Mouse (Mus musculus): ENCODE measurements around the gene Mpc1. TPM values are rescaled to one million over a fixed set of nuclear protein-coding genes. Genes with fewer than 3 reads are reported as not detected.
A peak's percentile ranks its signal among the peaks of the same experiment; 100 is the strongest.

Mpc1 gene
- polyA plus RNA-seq, 1 experiment from 2014 or later: 297 TPM

DNA sequence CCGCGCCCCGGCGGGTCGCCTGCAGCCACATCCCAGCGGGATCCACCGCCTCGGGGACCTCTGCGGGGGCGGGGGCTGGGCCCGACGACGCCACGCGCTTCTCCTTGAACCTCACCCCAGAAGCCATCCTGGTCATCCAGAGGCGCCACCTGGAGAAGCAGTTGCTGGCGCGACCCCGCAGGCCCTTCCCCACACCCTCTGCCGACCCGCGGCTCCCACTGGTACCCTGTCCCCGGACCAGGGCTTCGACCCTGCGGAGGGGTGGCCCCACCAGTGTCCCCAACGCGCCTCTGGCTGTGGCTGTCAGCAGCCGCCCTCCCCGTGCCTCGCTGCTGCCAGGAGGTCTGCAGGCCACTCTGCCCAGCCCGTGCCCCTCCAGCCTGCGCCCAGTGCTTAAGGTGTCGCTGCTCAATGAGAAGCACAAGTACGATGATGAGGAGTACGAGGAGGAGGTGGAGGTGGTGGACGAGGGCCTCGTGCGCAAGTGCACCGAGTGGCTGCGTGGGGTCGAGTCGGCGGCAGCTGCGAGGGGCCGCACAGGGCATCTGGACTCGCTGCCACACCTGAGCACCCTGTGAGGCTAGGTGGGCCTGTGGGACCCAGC, 58.8 kb downstream of the Mpc1 start:
- H3K36me3 ChIP-seq (ENCODE audit: control insufficient read depth, insufficient read depth): no peaks in the 10 kb centered on the region
- H3K27me3 ChIP-seq (replicated peaks; ENCODE audit: control insufficient read depth, insufficient read depth, low read length): peaks cover 26% of the 10 kb centered on the region
- no peaks in the 10 kb centered on the region; the same call in 1 of the 2 replicates for H3K4me1 ChIP-seq (replicated peaks; ENCODE audit: control insufficient read depth, insufficient read depth, low read length)
- no peak; the same call in 1 of the 2 replicates for ATAC-seq
- no peaks in the 10 kb centered on the region for H3K9me3 ChIP-seq (ENCODE audit: control insufficient read depth)
- WGBS: 24% methylated on average over 43 of the region's 46 CpGs
- peak overlapping the region; percentile 96 for H3K4me2 ChIP-seq (replicated peaks; ENCODE audit: low read depth)
- H3K9ac ChIP-seq (ENCODE audit: low read depth, low read length): peak overlapping the region; percentile 32; the same call in 1 of the 2 replicates
- peak overlapping the region; percentile 51 for H3K4me3 ChIP-seq (ENCODE audit: low read depth, low read length)
- no peak overlapping the region for H3K27ac ChIP-seq (ENCODE audit: low read depth, low read length)
- no peak for TF ChIP-seq CTCF (IDR thresholded peaks at IDR 0.05; ENCODE audit: low read depth)

DNA sequence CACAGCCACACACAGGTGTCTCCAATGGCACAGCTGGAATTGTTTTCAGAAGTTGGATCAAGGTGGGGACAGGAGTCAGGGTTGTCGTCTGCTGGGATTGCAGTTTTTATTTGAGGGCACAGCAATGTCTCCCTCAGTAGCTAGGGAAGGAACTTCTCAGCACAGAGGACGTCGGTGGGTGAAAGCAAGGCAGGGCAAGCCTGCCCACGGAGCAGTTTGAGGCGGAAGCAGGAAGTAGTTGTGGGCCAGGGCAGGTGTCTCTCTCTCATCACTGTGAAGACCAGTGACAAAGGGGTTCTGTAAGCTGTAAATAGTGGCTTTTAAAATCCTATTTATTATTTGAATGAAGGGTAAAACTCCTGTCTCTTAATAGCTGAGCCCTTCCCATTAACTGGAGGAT, 60.0 kb downstream of the Mpc1 start:
- Histone ChIP-seq H3K4me1 (replicated peaks; ENCODE audit: control insufficient read depth, insufficient read depth, low read length) (no peaks in the 10 kb centered on the region; the same call in 1 of the 2 replicates), H3K9ac (ENCODE audit: low read depth, low read length) (no peak overlapping the region), H3K4me2 (replicated peaks; ENCODE audit: low read depth) (no peak overlapping the region)

DNA sequence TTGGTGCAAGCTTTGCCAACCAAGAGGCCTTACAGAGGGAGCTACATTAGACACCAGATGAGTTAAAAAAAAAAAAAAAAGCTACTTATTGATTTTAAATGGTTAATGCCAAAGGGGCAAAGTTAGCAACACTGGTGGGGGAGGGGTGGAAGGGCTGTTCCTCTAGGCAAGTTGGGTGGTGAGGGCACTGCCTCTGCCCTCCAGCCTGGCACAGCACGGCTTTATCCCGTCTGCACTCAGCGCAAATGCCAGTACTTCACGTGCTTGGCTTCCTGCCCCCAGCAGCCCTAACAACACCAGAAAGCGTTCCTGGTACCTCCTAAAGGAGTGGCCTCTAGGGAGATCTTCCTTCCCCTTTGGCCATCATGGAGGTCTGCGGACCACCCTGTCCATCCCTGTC, 60.7 kb downstream of the Mpc1 start:
- Histone ChIP-seq H3K4me3 (ENCODE audit: low read depth, low read length) (no peak overlapping the region), H3K36me3 (ENCODE audit: control insufficient read depth, insufficient read depth) (no peaks in the 10 kb centered on the region), H3K9me3 (ENCODE audit: control insufficient read depth) (no peaks in the 10 kb centered on the region), H3K4me1 (replicated peaks; ENCODE audit: control insufficient read depth, insufficient read depth, low read length) (no peaks in the 10 kb centered on the region; the same call in 1 of the 2 replicates), H3K27me3 (replicated peaks; ENCODE audit: control insufficient read depth, insufficient read depth, low read length) (peaks cover 26% of the 10 kb centered on the region), H3K9ac (ENCODE audit: low read depth, low read length) (no peak overlapping the region), H3K4me2 (replicated peaks; ENCODE audit: low read depth) (no peak overlapping the region), H3K27ac (ENCODE audit: low read depth, low read length) (no peak overlapping the region)
- 69% methylated on average over 6 of the region's 6 CpGs for WGBS
- no peak for TF ChIP-seq CTCF (IDR thresholded peaks at IDR 0.05; ENCODE audit: low read depth)
- ATAC-seq: no peak

More for the DNA sequence above, 60.0 kb downstream of the Mpc1 start:
- Histone ChIP-seq H3K27ac (ENCODE audit: low read depth, low read length) (no peak overlapping the region), H3K36me3 (ENCODE audit: control insufficient read depth, insufficient read depth) (no peaks in the 10 kb centered on the region), H3K4me3 (ENCODE audit: low read depth, low read length) (no peak overlapping the region), H3K27me3 (replicated peaks; ENCODE audit: control insufficient read depth, insufficient read depth, low read length) (peaks cover 26% of the 10 kb centered on the region), H3K9me3 (ENCODE audit: control insufficient read depth) (no peaks in the 10 kb centered on the region)
- WGBS: 24% methylated on average over 5 of the region's 5 CpGs
- TF ChIP-seq CTCF (IDR thresholded peaks at IDR 0.05; ENCODE audit: low read depth): no peak
- ATAC-seq: no peak

Other genes with a start within 250 kb of the Mpc1 start
- gene Gm49673, start 135.1 kb upstream of the Mpc1 start, polyA plus RNA-seq (2015; fragmentation: Nextera tagmentation; extraction: Ambion mirVana): 0.08 TPM in 1 of 2 replicates, not detected in the other
- gene Rnaset2a, start 134.8 kb upstream of the Mpc1 start, polyA plus RNA-seq (2015; fragmentation: Nextera tagmentation; extraction: Ambion mirVana): 49.5 and 53.3 TPM in 2 replicates
- 12.4 and 13.4 TPM in 2 replicates for gene Fgfr1op, start 117.4 kb upstream of the Mpc1 start, polyA plus RNA-seq (2015; fragmentation: Nextera tagmentation; extraction: Ambion mirVana)
- 0.46 TPM in 2 replicates for gene Ccr6, start 46.9 kb upstream of the Mpc1 start, polyA plus RNA-seq (2015; fragmentation: Nextera tagmentation; extraction: Ambion mirVana)
- gene Sft2d1, start 28.2 kb downstream of the Mpc1 start, polyA plus RNA-seq (2015; fragmentation: Nextera tagmentation; extraction: Ambion mirVana): 126 and 135 TPM in 2 replicates
- gene Prr18, start 54.6 kb downstream of the Mpc1 start, polyA plus RNA-seq (2015; fragmentation: Nextera tagmentation; extraction: Ambion mirVana): 0.35 and 0.39 TPM in 2 replicates
- gene T2, start 73.1 kb downstream of the Mpc1 start, polyA plus RNA-seq (2015; fragmentation: Nextera tagmentation; extraction: Ambion mirVana): 0.10 TPM in 1 of 2 replicates, not detected in the other
- gene T, start 151.5 kb downstream of the Mpc1 start, polyA plus RNA-seq (2015; fragmentation: Nextera tagmentation; extraction: Ambion mirVana): 0.12 TPM in 1 of 2 replicates, not detected in the other
- 0.47 and 0.84 TPM in 2 replicates for gene Pde10a, start 242.5 kb downstream of the Mpc1 start, polyA plus RNA-seq (2015; fragmentation: Nextera tagmentation; extraction: Ambion mirVana)

Measured in intestine, postnatal 0 days (tissue).